Mouse (Mus musculus): ENCODE measurements around the gene Cadm1. TPM values are rescaled to one million over a fixed set of nuclear protein-coding genes. Genes with fewer than 3 reads are reported as not detected.

The Cadm1 gene
- total RNA-seq, 1 experiment from 2014 or later: 0.35 TPM

DNA sequence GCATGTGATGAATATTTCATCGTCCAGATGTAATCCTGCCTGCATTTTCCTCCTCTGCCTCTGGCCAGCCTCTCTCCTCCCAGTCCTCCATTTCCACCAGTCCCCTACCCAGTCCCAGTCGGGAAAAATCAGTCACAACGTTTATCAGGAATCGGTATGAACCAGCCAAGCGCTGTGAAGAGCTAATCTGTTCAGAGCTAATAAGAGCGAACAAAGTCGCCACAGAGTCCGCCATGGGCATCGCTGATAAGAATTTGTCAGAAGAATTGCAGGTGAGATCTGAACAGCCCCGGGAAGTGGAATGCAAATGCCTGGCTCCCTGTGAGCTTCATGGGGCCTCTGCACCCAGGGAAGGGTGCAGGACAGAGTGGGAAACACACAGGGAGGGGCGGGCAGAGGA lies 352.4 kb downstream of the Cadm1 start:
- ATAC-seq (ENCODE audit: extremely low read depth, insufficient number of reproducible peaks, low FRiP score, poor library complexity, severe bottlenecking): no peak

DNA sequence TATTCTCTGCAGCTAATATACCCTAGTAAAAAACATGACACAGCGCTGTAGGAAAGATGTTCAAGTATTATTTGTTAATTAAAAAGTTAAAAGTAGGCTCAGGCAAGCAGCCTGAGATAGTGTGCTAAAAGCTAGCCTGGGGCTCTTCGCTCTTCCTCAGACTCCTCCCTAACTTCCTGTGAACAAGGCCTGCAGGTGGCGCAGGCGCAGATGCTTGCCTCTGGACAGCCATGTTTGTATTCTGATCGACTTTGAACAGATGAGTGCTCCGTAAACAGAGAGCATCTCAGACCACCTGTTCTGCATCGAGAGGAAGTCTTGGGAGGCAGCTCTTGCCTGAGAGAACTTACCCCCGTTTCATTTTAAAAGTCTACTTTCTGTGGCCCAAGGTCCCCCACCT lies 361.7 kb downstream of the Cadm1 start:
- no peak for ATAC-seq (ENCODE audit: extremely low read depth, insufficient number of reproducible peaks, low FRiP score, poor library complexity, severe bottlenecking)

DNA sequence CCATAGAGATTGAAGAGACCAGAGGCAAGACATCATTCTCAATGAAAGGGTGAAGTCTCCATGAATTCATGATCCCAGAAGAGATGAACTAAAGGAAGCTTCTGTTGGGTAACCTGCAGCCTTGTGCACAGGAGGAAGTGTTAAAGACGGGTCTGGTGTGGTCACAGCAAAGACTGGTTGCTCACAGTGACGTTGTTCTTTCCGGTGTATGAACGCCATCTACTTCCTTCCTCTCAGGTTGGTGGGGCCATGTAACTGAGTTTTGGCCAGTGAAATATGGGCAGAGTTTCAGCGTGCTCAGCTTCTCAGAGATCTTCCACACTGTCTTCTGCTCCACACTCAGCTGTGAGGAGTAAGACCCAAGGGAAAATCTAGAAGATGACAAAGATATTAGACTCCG lies 363.0 kb downstream of the Cadm1 start:
- ATAC-seq (ENCODE audit: extremely low read depth, insufficient number of reproducible peaks, low FRiP score, poor library complexity, severe bottlenecking): peak; percentile 91

DNA sequence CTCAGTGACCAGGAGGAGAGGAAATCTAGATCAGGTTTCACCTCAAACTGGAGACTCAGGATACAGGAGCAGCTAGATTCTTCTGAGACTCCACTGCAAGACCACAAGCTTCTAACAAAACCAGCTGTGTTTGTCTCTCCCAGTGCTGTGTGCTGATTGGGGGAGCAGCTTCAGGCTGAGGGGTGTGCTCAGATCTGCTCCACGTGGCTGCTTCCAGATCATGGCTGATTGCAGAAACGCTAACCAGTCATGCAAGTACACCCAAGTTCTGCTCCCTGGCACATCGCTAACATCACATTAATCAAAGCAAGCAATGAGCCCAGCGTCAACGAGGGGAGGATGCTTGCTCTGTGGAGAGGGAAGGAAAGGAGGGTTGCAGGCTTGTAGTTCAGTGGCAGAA lies 364.1 kb downstream of the Cadm1 start:
- ATAC-seq (ENCODE audit: extremely low read depth, insufficient number of reproducible peaks, low FRiP score, poor library complexity, severe bottlenecking): no peak

DNA sequence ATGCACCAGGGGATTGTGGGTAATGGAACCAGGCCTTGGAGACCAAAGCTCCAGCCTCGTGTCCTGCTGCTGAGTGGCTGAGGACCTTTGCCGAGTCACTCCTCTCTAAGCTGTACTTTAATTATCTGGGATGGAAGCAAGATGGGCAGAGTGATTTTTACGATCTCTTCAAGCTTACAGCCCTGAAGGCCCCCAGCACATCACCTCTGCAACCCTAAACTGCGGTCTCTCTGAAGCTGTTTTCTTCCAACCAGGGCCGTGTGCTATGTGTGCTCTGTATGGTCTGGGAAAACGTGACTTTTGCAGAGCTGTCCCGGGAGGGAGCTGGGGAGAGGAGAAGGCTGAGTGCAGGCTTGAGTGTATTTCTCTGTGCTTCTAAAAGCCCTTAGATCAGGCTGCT lies 364.7 kb downstream of the Cadm1 start:
- ATAC-seq (ENCODE audit: extremely low read depth, insufficient number of reproducible peaks, low FRiP score, poor library complexity, severe bottlenecking): no peak

DNA sequence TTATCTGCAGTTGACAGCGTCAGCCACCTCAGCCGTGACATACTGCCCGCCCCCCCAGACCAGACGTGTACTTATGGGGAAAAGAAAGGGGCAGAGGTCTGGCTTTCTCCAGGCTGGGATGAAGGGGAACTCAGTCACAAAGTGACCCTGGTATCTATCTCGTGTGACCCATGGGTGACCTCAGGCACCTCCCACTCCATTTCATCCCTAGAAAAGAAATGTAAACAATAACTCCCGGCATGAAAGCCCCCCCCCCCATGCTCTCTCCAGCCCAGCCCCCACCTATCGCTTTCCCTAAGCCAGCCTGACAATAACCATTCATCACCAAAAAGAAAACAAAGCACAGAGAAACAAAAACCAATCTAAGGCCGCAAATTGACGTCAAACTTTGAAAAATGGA lies 365.1 kb downstream of the Cadm1 start:
- no peak for ATAC-seq (ENCODE audit: extremely low read depth, insufficient number of reproducible peaks, low FRiP score, poor library complexity, severe bottlenecking)

DNA sequence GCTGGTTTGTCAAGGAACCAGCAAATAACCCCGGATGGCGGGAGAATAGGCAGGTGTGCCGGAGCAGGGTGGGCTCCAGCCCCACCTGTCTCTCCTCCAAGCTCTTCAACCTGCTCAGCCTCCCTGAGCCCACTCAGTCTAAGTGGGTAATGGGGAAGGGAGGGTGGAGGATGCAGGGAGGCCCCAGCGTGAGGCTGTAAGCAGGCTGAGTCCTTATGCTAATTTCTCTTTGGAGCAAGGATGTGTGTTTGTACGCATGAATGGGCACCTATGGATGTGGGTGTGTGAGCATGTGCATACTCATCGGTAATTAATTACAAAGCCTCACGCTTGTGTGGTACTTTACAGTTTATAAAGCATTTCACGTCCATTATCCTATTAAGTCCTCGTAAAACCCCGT lies 370.8 kb downstream of the Cadm1 start:
- ATAC-seq (ENCODE audit: extremely low read depth, insufficient number of reproducible peaks, low FRiP score, poor library complexity, severe bottlenecking): no peak

DNA sequence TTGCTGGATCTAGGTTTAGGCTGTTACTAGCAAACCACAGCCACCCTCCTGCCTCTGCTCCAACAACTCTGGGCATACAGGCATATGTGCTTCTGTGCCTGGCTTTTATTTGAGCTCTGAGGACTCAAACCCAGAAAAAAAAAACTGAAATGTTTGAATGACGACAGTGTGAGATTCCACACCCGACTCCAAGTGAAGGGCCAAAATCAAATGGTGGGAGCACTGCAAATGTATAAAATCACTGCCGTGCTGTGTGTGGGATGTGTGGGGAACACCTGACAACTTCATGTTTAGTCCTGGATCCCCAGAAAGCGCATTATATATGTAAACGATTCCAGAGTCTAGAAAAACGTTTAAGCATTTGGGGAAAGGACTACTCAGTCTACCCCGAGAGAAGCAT lies 373.7 kb downstream of the Cadm1 start:
- no peak for ATAC-seq (ENCODE audit: extremely low read depth, insufficient number of reproducible peaks, low FRiP score, poor library complexity, severe bottlenecking)

DNA sequence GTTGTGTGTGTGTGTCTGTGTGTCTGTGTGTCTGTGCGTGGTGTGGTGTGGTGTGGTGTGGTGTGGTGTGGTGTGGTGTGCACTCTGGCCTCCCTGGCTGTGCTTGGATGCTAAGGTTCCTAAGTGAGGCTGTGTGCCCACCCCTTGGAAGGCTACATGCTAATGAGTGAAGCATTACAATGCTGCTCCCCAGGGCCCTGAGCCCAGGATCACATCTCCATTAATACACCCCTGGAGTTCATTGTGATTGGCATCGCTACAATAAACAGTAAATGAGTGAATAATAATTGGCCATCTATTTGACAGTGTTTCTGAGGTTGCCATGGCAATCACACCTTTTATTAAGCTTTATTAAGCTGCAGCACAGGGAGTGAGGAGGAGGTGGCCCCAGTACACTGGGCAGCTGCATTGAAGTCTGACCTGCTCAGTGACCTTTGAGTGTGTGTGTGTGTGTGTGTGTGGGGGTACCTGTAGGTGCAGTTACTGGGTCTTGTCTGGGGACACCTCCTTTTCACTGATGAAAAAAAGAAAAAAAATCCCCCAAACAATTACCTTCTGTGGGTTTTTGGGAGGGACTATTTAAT lies 374.5 kb downstream of the Cadm1 start:
- ATAC-seq (ENCODE audit: extremely low read depth, insufficient number of reproducible peaks, low FRiP score, poor library complexity, severe bottlenecking): no peak

DNA sequence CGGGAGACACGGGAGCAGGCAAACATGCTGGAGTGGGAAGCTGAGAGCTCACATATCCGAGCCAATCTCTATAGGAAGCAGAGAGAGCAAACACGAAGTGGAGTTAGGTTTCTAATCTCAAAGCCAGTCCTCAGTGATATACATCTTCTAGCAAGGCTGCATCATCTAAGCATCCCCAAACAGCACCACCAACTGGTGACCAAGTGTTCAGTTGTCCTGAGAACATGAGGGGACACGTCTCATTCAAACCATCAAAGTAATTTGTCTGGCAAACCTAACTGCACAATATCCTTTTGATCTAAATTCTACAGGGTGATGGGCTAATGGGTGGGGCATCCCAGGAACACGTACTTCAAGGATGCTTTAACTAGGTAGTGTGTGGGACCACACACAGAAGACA lies 376.5 kb downstream of the Cadm1 start:
- no peak for ATAC-seq (ENCODE audit: extremely low read depth, insufficient number of reproducible peaks, low FRiP score, poor library complexity, severe bottlenecking)

Measured in neutrophil, adult 5-6 weeks (primary cell).